In genomic region chr12:117771156-117771555, GRCm38 (mm10) we compare ENCODE assay signal across 15 mouse cellular contexts.
"Had no signal": no experiment of that assay in that cellular context is flagged by ENCODE, and none has a peak within 500 bp of the region (broad histone marks: within the 10 kb centered on the region; RNA-seq: fewer than 3 reads in every experiment).

No protein-coding gene starts in this region.

- H3K4me2 ChIP-seq: limb, embryonic 15.5 days; liver, embryonic 12.5 days; lung, embryonic 14.5 days; midbrain, embryonic 11.5 days; midbrain, embryonic 15.5 days; neural tube, embryonic 12.5 days; stomach, embryonic 15.5 days had no signal

- H3K9me3 ChIP-seq: limb, embryonic 15.5 days; liver, embryonic 12.5 days; megakaryocyte, embryonic 14.5 days; midbrain, embryonic 15.5 days; neural tube, embryonic 12.5 days; stomach, embryonic 15.5 days had no signal

- ATAC-seq: liver, embryonic 12.5 days; midbrain, embryonic 15.5 days had no signal

- DNase-seq: kidney, adult 8-10 months; layer of hippocampus, postnatal 36 days; lung, embryonic 14.5 days; lung, postnatal 10 days; lung, postnatal 4 days; thymus, adult 2 months; thymus, postnatal 36 days had no signal

- H3K36me3 ChIP-seq: limb, embryonic 15.5 days; liver, embryonic 12.5 days; midbrain, embryonic 15.5 days; neural tube, embryonic 12.5 days; stomach, embryonic 15.5 days had no signal

- H3K27me3 ChIP-seq: limb, embryonic 15.5 days; stomach, embryonic 15.5 days had no signal

- H3K4me1 ChIP-seq: limb, embryonic 15.5 days; liver, embryonic 12.5 days; megakaryocyte, embryonic 14.5 days; midbrain, embryonic 15.5 days; neural tube, embryonic 12.5 days; stomach, embryonic 15.5 days had no signal

- H3K27ac ChIP-seq: kidney, postnatal 0 days; limb, embryonic 15.5 days; liver, embryonic 12.5 days; midbrain, embryonic 15.5 days; neural tube, embryonic 12.5 days; stomach, embryonic 15.5 days had no signal

- H3K4me3 ChIP-seq: limb, embryonic 15.5 days; liver, embryonic 12.5 days; megakaryocyte, embryonic 14.5 days; midbrain, embryonic 15.5 days; neural tube, embryonic 12.5 days; stomach, embryonic 15.5 days had no signal

- H3K9ac ChIP-seq: limb, embryonic 15.5 days; liver, embryonic 12.5 days; lung, embryonic 14.5 days; midbrain, embryonic 15.5 days; neural tube, embryonic 12.5 days; stomach, embryonic 15.5 days had no signal
